Mouse (Mus musculus): ENCODE measurements around the gene Nhlrc3. TPM values are rescaled to one million over a fixed set of nuclear protein-coding genes. Genes with fewer than 3 reads are reported as not detected.

Gene Nhlrc3
- total RNA-seq (2021) (1 to 10 TPM; 5.0 to 5.2 TPM), polyA plus RNA-seq (2012; rRNA removed) (3.8 and 6.3 TPM in 2 replicates)
- long read RNA-seq, full-length matches to known transcripts: 4 of 5 reads
- long read RNA-seq, partial matches to known transcripts: 0 of 5 reads
- long read RNA-seq, other reads (novel, unspliced or antisense): 1 of 5 reads

DNA sequence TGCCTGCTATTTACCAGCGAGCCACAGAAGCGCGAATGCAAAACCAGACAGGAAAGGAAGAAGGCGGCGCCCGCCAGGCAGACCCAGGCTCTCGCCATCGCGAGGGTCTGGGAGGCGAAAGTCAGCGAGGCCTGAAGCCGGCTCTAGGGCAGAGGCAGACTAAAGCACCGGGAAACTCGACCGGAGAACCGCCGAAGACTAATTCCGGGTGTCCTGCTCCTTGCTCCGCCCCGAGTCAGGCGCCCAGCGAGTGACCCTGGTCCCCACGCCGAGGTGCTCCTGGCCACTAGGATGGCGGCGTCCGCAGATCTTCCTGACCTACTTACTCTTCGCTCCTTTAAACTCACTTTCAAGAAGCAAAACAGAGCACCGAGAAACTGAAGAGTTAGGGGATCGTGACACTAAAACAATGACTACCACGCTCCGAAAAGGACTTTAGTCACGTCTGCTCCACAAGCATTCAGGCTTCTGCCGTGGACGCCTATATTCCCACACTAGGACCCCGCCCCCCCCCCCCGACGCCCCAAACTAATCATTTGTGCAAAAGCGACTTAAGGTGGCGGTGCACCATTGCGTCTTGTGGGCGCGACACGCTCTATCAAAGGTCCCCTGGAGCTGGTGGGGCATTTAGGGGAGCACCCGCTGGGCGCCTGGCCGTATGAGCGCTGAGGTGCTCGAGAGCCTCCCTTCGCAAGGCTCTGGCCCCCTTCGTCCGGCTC lies at the start of gene Nhlrc3, which contains the start of gene Proser1:
TSS of gene Nhlrc3 (minus strand) at position 287 of the 719 bp plus-strand sequence.
TSS of gene Proser1 (plus strand) at position 621 of the 719 bp plus-strand sequence.
- under 1% methylated on average over 52 of the region's 52 CpGs for WGBS
- intact Hi-C loops (cut with DNase I): loop anchor here (5.0 to 10.0 kb wide), 4 partner anchors 399 to 1908 kb away; partner anchors contain the start of genes Cog6 and Ufm1
- Histone ChIP-seq H3K79me2 (replicated peaks; ENCODE audit: control insufficient read depth, insufficient read depth, low read length) (peaks cover 9% of the 10 kb centered on the region), H3K4me1 (ENCODE audit: control insufficient read depth, insufficient read depth, low read length) (peaks cover 4% of the 10 kb centered on the region), H3K4me3 (peak within 1 kb of the TSS; percentile 99), H3K36me3 (ENCODE audit: control insufficient read depth, insufficient read depth, low read length) (peaks cover 28% of the 10 kb centered on the region), H3K27ac (peak within 1 kb of the TSS; percentile 99), H3K9ac (ENCODE audit: low read depth, low read length) (peak within 1 kb of the TSS; percentile 96), H3K27me3 (ENCODE audit: control insufficient read depth, insufficient read depth, low read length) (no peaks in the 10 kb centered on the region)
- TF ChIP-seq EP300 (IDR thresholded peaks at IDR 0.05; ENCODE audit: insufficient read depth, low read depth, low read length): 0 out of 2 replicates have a peak, but pooled peaks have one; percentile 49
- no peak for TF ChIP-seq CTCF (IDR thresholded peaks at IDR 0.05)
- peak; percentile 58; the same call in 1 of the 2 replicates for TF ChIP-seq POLR2A (IDR thresholded peaks at IDR 0.05; ENCODE audit: insufficient read depth, low read depth, low read length)
- DNase-seq: peak; percentile 96 to 98

DNA sequence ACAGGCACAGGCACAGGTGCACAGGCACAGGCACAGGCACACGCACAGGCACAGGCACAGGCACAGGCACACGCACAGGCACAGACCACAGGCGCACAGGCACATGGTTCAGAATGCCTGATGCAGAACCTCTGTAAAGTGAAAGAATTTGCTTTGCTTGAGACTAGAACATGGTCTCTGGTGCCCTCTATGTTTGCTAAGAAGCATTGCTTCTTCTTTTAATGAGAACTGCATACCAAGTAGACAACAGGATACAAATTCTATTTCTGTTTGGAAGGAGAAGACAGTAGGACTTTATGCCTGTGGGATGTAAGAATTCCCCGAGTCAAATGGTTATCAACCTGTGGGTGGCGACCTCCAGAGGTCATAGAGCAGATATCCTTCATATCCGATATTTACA lies 39.3 kb upstream of the Nhlrc3 start:
- H3K4me1 ChIP-seq (ENCODE audit: control insufficient read depth, insufficient read depth, low read length): no peaks in the 10 kb centered on the region
- 45% methylated on average over 6 of the region's 6 CpGs for WGBS

DNA sequence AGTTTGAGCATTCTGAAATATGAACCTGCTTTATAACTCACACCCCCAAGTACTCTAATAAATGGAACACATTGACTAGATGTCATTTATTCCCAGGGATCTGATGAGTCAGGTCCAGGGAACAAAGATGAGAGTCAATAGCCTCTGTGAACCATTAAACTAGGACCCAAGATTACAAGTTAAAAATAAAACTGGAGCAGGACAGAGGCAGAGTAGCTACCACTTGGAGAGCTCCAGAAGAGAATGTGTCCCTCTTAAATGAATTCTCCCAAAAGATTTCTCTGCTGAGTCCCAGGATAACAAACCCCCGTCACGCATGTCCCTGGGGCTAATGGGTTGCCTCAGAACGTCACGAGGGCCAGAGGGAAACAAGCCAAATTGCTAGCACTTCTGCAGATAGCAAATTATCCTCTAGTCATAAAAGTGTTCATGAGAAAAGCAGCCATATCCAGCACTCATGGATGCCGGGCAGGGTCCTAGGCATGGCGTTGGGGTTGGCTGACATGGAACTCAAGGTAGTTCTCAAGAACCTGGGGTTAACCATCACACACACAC lies 35.3 kb upstream of the Nhlrc3 start:
- Histone ChIP-seq H3K79me2 (replicated peaks; ENCODE audit: control insufficient read depth, insufficient read depth, low read length) (no peaks in the 10 kb centered on the region), H3K9ac (ENCODE audit: low read depth, low read length) (no peak overlapping the region), H3K27ac (no peak overlapping the region), H3K36me3 (ENCODE audit: control insufficient read depth, insufficient read depth, low read length) (no peaks in the 10 kb centered on the region), H3K27me3 (ENCODE audit: control insufficient read depth, insufficient read depth, low read length) (no peaks in the 10 kb centered on the region; the same call in 1 of the 2 replicates), H3K4me3 (no peak overlapping the region), H3K4me1 (ENCODE audit: control insufficient read depth, insufficient read depth, low read length) (no peaks in the 10 kb centered on the region)
- WGBS: 53% methylated on average over 6 of the region's 6 CpGs
- TF ChIP-seq EP300 (IDR thresholded peaks at IDR 0.05; ENCODE audit: insufficient read depth, low read depth, low read length) (no peak), CTCF (IDR thresholded peaks at IDR 0.05) (no peak), POLR2A (IDR thresholded peaks at IDR 0.05; ENCODE audit: insufficient read depth, low read depth, low read length) (no peak)
- intact Hi-C loops (cut with DNase I): no loop called here
- DNase-seq: peak in 1 of 2 experiments; percentile 28

More for the DNA sequence above, 39.3 kb upstream of the Nhlrc3 start:
- no peak for TF ChIP-seq POLR2A (IDR thresholded peaks at IDR 0.05; ENCODE audit: insufficient read depth, low read depth, low read length)
- TF ChIP-seq CTCF (IDR thresholded peaks at IDR 0.05): peak; percentile 66
- Histone ChIP-seq H3K9ac (ENCODE audit: low read depth, low read length) (no peak overlapping the region), H3K4me3 (no peak overlapping the region), H3K27me3 (ENCODE audit: control insufficient read depth, insufficient read depth, low read length) (no peaks in the 10 kb centered on the region), H3K36me3 (ENCODE audit: control insufficient read depth, insufficient read depth, low read length) (no peaks in the 10 kb centered on the region), H3K79me2 (replicated peaks; ENCODE audit: control insufficient read depth, insufficient read depth, low read length) (no peaks in the 10 kb centered on the region), H3K27ac (no peak overlapping the region)
- intact Hi-C loops (cut with DNase I): no loop called here
- no peak for DNase-seq

DNA sequence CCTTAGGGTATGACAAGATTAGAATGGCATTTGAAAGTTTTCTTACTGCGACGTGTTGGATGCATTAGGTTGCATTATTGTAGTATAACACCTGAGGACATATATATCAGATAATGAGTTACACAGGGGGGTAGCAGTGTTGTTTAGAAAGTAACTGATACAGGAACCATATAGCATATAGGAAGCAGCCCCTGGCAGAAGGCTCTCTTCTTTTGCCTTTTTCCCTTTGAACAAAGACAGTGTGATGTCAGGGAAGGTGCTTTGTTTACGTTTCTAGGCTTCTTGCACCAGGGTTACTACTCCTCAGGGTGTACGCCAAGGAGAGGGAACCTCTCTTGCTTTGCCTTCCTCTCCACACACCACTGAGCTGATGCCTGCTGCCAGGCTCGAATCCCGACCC lies 25.2 kb upstream of the Nhlrc3 start, which contains the start of gene Stoml3:
TSS of gene Stoml3 (plus strand) at position 301 of the 400 bp plus-strand sequence.
- no peak within 1 kb of the TSS for H3K4me3 ChIP-seq
- H3K4me1 ChIP-seq (ENCODE audit: control insufficient read depth, insufficient read depth, low read length): peaks cover 7% of the 10 kb centered on the region
- no peaks in the 10 kb centered on the region for H3K27me3 ChIP-seq (ENCODE audit: control insufficient read depth, insufficient read depth, low read length)
- no peak for DNase-seq
- no peaks in the 10 kb centered on the region for H3K36me3 ChIP-seq (ENCODE audit: control insufficient read depth, insufficient read depth, low read length)
- no peak within 1 kb of the TSS; the same call in 1 of the 2 replicates for H3K27ac ChIP-seq
- no peak within 1 kb of the TSS for H3K9ac ChIP-seq (ENCODE audit: low read depth, low read length)
- WGBS: 85% methylated on average over 6 of the region's 6 CpGs
- H3K79me2 ChIP-seq (replicated peaks; ENCODE audit: control insufficient read depth, insufficient read depth, low read length): no peaks in the 10 kb centered on the region
- TF ChIP-seq POLR2A (IDR thresholded peaks at IDR 0.05; ENCODE audit: insufficient read depth, low read depth, low read length) (no peak), EP300 (IDR thresholded peaks at IDR 0.05; ENCODE audit: insufficient read depth, low read depth, low read length) (no peak), CTCF (IDR thresholded peaks at IDR 0.05) (no peak)
- intact Hi-C loops (cut with DNase I): no loop called here

DNA sequence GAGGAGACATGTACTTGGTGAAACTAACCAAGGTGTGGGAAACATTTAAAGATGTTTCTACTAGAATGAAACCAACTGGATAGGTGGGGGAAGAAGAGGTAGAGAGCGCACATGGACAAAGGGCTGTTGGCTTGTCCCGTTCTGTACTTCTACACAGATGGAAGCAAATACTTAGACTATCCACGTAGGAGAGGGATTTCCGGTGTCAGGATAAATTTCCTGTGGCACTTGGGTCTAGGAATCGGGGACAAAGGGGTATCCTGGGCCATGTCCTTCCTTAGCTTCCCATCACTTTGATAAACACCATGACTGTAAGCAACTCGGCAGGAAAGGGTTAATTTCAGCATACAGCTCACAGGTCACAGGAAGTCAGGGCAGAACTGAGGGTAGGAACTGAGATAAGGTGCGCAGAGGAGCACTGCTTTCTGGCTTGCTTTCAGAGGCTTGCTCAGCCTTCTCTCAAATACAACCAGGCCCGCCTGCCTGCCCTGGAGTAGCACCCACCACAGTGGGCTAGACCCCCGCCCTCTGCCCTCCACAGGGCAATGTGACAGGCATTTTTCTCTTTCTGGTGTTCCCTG lies 24.0 kb upstream of the Nhlrc3 start:
- Histone ChIP-seq H3K79me2 (replicated peaks; ENCODE audit: control insufficient read depth, insufficient read depth, low read length) (no peaks in the 10 kb centered on the region), H3K27ac (no peak overlapping the region; the same call in 1 of the 2 replicates), H3K36me3 (ENCODE audit: control insufficient read depth, insufficient read depth, low read length) (no peaks in the 10 kb centered on the region), H3K4me3 (no peak overlapping the region), H3K4me1 (ENCODE audit: control insufficient read depth, insufficient read depth, low read length) (peaks cover 7% of the 10 kb centered on the region), H3K27me3 (ENCODE audit: control insufficient read depth, insufficient read depth, low read length) (no peaks in the 10 kb centered on the region), H3K9ac (ENCODE audit: low read depth, low read length) (no peak overlapping the region)
- DNase-seq: no peak
- 36% methylated on average over 9 of the region's 9 CpGs for whole genome bisulfite sequencing
- TF ChIP-seq EP300 (IDR thresholded peaks at IDR 0.05; ENCODE audit: insufficient read depth, low read depth, low read length) (no peak), POLR2A (IDR thresholded peaks at IDR 0.05; ENCODE audit: insufficient read depth, low read depth, low read length) (no peak), CTCF (IDR thresholded peaks at IDR 0.05) (no peak)
- intact Hi-C loops (cut with DNase I): no loop called here

All from heart, adult 2 months (tissue).